Mouse (Mus musculus) heart, embryonic 15.5 days (tissue): ENCODE data around the gene Zfp747. TPM values are rescaled to one million over a fixed set of nuclear protein-coding genes. Genes with fewer than 3 reads are reported as not detected.
A peak's percentile ranks its signal among the peaks of the same experiment; 100 is the strongest.
"Not testable (repeated sequence)": the region's sequence is repeated elsewhere in the genome, so short reads cannot be mapped to it uniquely, and the experiment has no call there.

ENCODE experiments used
- ATAC-seq: fragments of 200-750 bp; cut with Nextera tagmentation; replicated peaks from 2 replicates; pipeline ENCODE4 v1.8.0; 2017; ENCODE audit warnings: low read depth, moderate TSS enrichment; ENCODE audit not compliant: insufficient number of reproducible peaks, insufficient read depth, low FRiP score
- H3K27ac ChIP-seq: fragments of 300-500 bp; sonication (generic); 2 replicates; pipeline ENCODE4 v1.5.1; 2015; ENCODE audit warnings: mild to moderate bottlenecking, inconsistent platforms
- H3K27me3 ChIP-seq: fragments of 300-500 bp; sonication (generic); 2 replicates; pipeline ENCODE4 v1.6.1; 2015; ENCODE audit warnings: inconsistent platforms
- H3K36me3 ChIP-seq: fragments of 300-500 bp; sonication (generic); 2 replicates; pipeline ENCODE4 v1.6.1; 2015; ENCODE audit warnings: mild to moderate bottlenecking, inconsistent platforms
- H3K4me1 ChIP-seq: fragments of 300-500 bp; sonication (generic); replicated peaks from 2 replicates; pipeline ENCODE4 v1.6.1; 2015; ENCODE audit warnings: inconsistent platforms
- H3K4me2 ChIP-seq: fragments of 300-500 bp; sonication (generic); 2 replicates; pipeline ENCODE4 v1.6.1; 2015; ENCODE audit warnings: inconsistent platforms, mild to moderate bottlenecking, moderate library complexity
- H3K4me3 ChIP-seq: fragments of 300-500 bp; sonication (generic); 2 replicates; pipeline ENCODE4 v1.5.1; 2015; ENCODE audit warnings: mild to moderate bottlenecking, inconsistent platforms
- H3K9ac ChIP-seq: fragments of 300-500 bp; sonication (generic); 2 replicates; pipeline ENCODE4 v1.6.1; 2015; ENCODE audit warnings: mild to moderate bottlenecking, inconsistent platforms
- H3K9me3 ChIP-seq: fragments of 300-500 bp; sonication (generic); replicated peaks from 2 replicates; pipeline ENCODE4 v1.6.1; 2016; ENCODE audit warnings: inconsistent platforms
- WGBS: fragments of 180-500 bp; shearing (Covaris S2); methylation state at CpG from one replicate; pipeline ENCODE4 v1.1.7; 2015; ENCODE audit warnings: mixed read lengths; 5-methylcytosine and 5-hydroxymethylcytosine counted together
- polyA plus RNA-seq: library from polyadenylated mRNA; unstranded; fragments of >200 nt; fragmentation: Nextera tagmentation; extraction: Ambion mirVana; gene quantifications from 2 replicates; pipeline ENCODE4 v1.2.1, GENCODE M21; 2015

Gene Zfp747
- polyA plus RNA-seq, 1 experiment from 2014 or later = 4.6 TPM

- Histone ChIP-seq H3K4me3 (peak within 1 kb of the TSS; percentile 82), H3K4me1 (peaks cover 16% of the 10 kb centered on the region), H3K9me3 (no peaks in the 10 kb centered on the region), H3K36me3 (peaks cover 10% of the 10 kb centered on the region; the same call in 1 of the 2 replicates), H3K27ac (peak within 1 kb of the TSS; percentile 94), H3K4me2 (peak within 1 kb of the TSS; percentile 65), H3K27me3 (no peaks in the 10 kb centered on the region), H3K9ac (peak within 1 kb of the TSS; percentile 87)
- under 1% methylated on average over 45 of the region's 45 CpGs for WGBS
- peak; percentile 95 for ATAC-seq
Measured at GRCm38 (mm10) chr7:127393157-127393943, 17.5 kb upstream of the Zfp747 start, which contains the start of gene E430018J23Rik. E430018J23Rik (minus strand) TSS chr7:127393629.

GRCm38 (mm10) chr7:127392251-127392824, 16.5 kb upstream of the Zfp747 start:
- Histone ChIP-seq H3K4me2 (peak overlapping the region; percentile 65), H3K27ac (0 out of 2 replicates have a peak overlapping the region, but pooled peaks have one; percentile 94), H3K27me3 (no peaks in the 10 kb centered on the region), H3K9me3 (no peaks in the 10 kb centered on the region), H3K4me3 (peak overlapping the region; percentile 82), H3K36me3 (peaks cover 10% of the 10 kb centered on the region; the same call in 1 of the 2 replicates), H3K4me1 (peaks cover 16% of the 10 kb centered on the region), H3K9ac (peak overlapping the region; percentile 87)
- 84% methylated on average over 8 of the region's 8 CpGs for WGBS
- ATAC-seq = no peak

DNA sequence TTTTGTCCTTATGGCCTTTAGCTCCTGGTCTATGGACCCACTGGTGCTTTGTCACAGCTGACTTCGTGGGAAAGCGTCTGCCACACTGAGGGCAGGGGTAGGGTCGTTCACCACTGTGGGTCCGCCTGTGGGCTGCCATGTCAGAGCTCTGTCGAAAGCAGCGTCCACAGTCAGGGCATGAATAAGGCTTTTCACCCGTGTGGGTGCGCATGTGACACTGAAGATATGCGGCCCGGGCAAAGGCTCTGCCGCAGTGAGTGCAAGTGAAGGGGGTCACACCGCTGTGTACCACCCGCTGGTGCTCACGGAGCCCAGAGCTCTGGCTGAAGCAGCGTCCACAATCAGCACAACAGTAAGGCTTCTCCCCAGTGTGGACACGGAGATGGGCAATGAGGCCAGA, 15.7 kb upstream of the Zfp747 start:
- WGBS = 93% methylated on average over 16 of the region's 16 CpGs

GRCm38 (mm10) chr7:127390306-127390705, 14.5 kb upstream of the Zfp747 start:
- WGBS = 79% methylated on average over 7 of the region's 7 CpGs
- peaks cover 10% of the 10 kb centered on the region; the same call in 1 of the 2 replicates for H3K36me3 ChIP-seq
- no peak for ATAC-seq

More for the DNA sequence above, 15.7 kb upstream of the Zfp747 start:
- no peaks in the 10 kb centered on the region for H3K27me3 ChIP-seq
- no peaks in the 10 kb centered on the region for H3K9me3 ChIP-seq
- peaks cover 10% of the 10 kb centered on the region; the same call in 1 of the 2 replicates for H3K36me3 ChIP-seq
- ATAC-seq = no peak
- H3K9ac ChIP-seq = no peak overlapping the region
- H3K4me1 ChIP-seq = peaks cover 17% of the 10 kb centered on the region
- no peak overlapping the region for H3K27ac ChIP-seq
- no peak overlapping the region for H3K4me2 ChIP-seq
- no peak overlapping the region for H3K4me3 ChIP-seq

DNA sequence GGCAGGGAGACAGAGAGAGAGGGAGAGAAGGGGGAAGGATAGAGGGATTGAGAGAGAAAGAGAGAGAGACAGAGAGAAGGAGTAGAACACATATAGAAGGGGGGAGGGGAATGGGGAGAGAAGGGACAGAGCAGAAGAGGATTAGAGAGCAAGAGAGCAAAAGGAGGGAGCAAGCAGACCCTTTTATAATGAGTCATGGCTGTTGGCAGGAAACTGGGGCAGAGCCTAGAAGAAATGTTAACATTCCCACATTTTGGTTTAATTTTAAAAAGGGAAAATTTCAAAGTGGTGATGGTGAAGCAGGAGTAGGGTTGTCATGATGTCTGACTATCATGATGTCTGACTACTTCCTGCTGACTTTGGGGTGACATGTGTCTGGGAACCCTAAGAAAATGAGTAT, 12.4 kb upstream of the Zfp747 start:
- not testable (repeated sequence) for H3K9ac ChIP-seq, H3K27ac ChIP-seq, H3K9me3 ChIP-seq, ATAC-seq, H3K27me3 ChIP-seq, H3K4me3 ChIP-seq, H3K4me2 ChIP-seq
- H3K4me1 ChIP-seq = peaks cover 14% of the 10 kb centered on the region
- H3K36me3 ChIP-seq = peaks cover 21% of the 10 kb centered on the region

More at GRCm38 (mm10) chr7:127390306-127390705, 14.5 kb upstream of the Zfp747 start:
- Histone ChIP-seq H3K4me2 (no peak overlapping the region), H3K4me1 (peaks cover 22% of the 10 kb centered on the region), H3K27me3 (no peaks in the 10 kb centered on the region), H3K4me3 (no peak overlapping the region), H3K9ac (no peak overlapping the region), H3K9me3 (no peaks in the 10 kb centered on the region), H3K27ac (no peak overlapping the region)

- WGBS = 10% methylated on average over 38 of the region's 38 CpGs
- H3K36me3 ChIP-seq = peaks cover 26% of the 10 kb centered on the region
- ATAC-seq = peak; percentile 87
- peak within 1 kb of the TSS; percentile 55 for H3K4me3 ChIP-seq
- H3K27me3 ChIP-seq = no peaks in the 10 kb centered on the region
- H3K27ac ChIP-seq = 0 out of 2 replicates have a peak within 1 kb of the TSS, but pooled peaks have one; percentile 12
- H3K4me1 ChIP-seq = peaks cover 6% of the 10 kb centered on the region
- no peaks in the 10 kb centered on the region for H3K9me3 ChIP-seq
- peak within 1 kb of the TSS; percentile 66 for H3K9ac ChIP-seq
- H3K4me2 ChIP-seq = peak within 1 kb of the TSS; percentile 82
Measured at GRCm38 (mm10) chr7:127386641-127387392, 11.0 kb upstream of the Zfp747 start, which contains the start of gene 9130019O22Rik. 9130019O22Rik (minus strand) TSS chr7:127387166.

DNA sequence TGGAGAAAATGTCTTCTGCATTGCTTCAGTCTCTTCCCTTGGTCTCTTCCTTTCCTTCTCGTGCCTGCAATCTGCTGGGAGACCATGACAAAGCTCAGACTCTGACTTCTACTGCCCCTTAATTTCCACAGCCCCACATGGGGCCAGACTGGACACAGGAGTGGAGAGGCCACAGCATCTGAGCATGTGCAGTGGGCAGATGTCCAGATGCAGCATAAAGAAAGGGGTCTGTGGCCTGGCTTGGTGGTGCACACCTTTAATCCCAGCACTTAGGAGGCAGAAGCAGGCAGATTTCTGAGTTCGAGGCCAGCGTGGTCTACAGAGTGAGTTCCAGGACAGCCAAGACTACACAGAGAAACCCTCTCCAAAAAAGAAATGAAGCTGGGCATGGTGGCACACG, 9.7 kb upstream of the Zfp747 start:
- 88% methylated on average over 4 of the region's 4 CpGs for WGBS
- H3K27ac ChIP-seq, H3K9me3 ChIP-seq, H3K27me3 ChIP-seq, H3K4me2 ChIP-seq, ATAC-seq, H3K9ac ChIP-seq, H3K4me1 ChIP-seq, H3K4me3 ChIP-seq: not testable (repeated sequence)
- peaks cover 18% of the 10 kb centered on the region for H3K36me3 ChIP-seq

GRCm38 (mm10) chr7:127378310-127378921, 2.6 kb upstream of the Zfp747 start:
- H3K9ac ChIP-seq = no peak overlapping the region
- H3K27me3 ChIP-seq = no peaks in the 10 kb centered on the region
- H3K36me3 ChIP-seq = peaks cover 14% of the 10 kb centered on the region; the same call in 1 of the 2 replicates
- WGBS = 62% methylated on average over 6 of the region's 6 CpGs
- H3K9me3 ChIP-seq = no peaks in the 10 kb centered on the region
- H3K4me2 ChIP-seq = no peak overlapping the region
- H3K4me1 ChIP-seq = peaks cover 2% of the 10 kb centered on the region; the same call in 1 of the 2 replicates
- no peak overlapping the region for H3K27ac ChIP-seq
- H3K4me3 ChIP-seq = no peak overlapping the region
- ATAC-seq = no peak

DNA sequence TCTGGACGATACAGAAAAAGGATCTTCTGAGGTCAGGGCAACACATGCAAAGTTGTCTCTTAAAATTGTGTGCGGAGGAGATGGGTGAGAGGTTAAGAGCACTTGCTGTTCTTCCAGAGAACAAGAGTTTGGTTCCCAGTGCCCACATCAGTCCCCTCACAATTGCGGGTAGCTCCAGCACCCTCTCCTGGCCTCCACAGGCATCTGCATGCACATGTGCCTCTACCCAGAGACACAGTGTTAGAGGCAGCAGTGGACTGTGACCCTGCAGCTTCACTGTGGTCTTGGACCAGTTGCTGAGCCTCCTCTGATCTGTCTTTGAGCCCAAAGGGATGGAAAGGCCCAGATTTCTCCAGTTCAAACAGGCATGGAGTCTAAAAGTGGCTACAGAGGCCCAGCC, 4.0 kb downstream of the Zfp747 start:
- ATAC-seq, H3K9me3 ChIP-seq, H3K36me3 ChIP-seq, H3K27me3 ChIP-seq, H3K4me1 ChIP-seq, H3K4me3 ChIP-seq, H3K27ac ChIP-seq, H3K4me2 ChIP-seq, H3K9ac ChIP-seq: not testable (repeated sequence)
- WGBS = 85% methylated on average over 3 of the region's 3 CpGs

GRCm38 (mm10) chr7:127371213-127371612, 4.6 kb downstream of the Zfp747 start:
- Histone ChIP-seq H3K9me3 (no peaks in the 10 kb centered on the region), H3K27me3 (no peaks in the 10 kb centered on the region), H3K4me2 (no peak overlapping the region), H3K4me1 (peaks cover 2% of the 10 kb centered on the region; the same call in 1 of the 2 replicates), H3K27ac (no peak overlapping the region), H3K36me3 (peaks cover 5% of the 10 kb centered on the region; the same call in 1 of the 2 replicates), H3K9ac (no peak overlapping the region), H3K4me3 (no peak overlapping the region)
- ATAC-seq = no peak
- 73% methylated on average over 2 of the region's 2 CpGs for WGBS
